Mouse (Mus musculus) embryo, embryonic 9.5 days (tissue): ENCODE data around the gene Wdr18.
"Not testable (repeated sequence)": the region's sequence is repeated elsewhere in the genome, so short reads cannot be mapped to it uniquely, and the experiment has no call there.

ENCODE experiments used
- DNase-seq: peaks from one replicate; pipeline ENCODE4 v3.0.0-alpha.2; 2017; ENCODE audit errors: extremely low spot score

Wdr18 gene

GRCm38 (mm10) chr10:79946752-79947322 is 13.1 kb upstream of the Wdr18 start:
- DNase-seq, result peak; percentile 70

GRCm38 (mm10) chr10:79947502-79947901 is 12.4 kb upstream of the Wdr18 start:
- DNase-seq, result no peak

- no peak for DNase-seq
Measured at GRCm38 (mm10) chr10:79949873-79950272, 10.1 kb upstream of the Wdr18 start.

- DNase-seq, result no peak
Measured at GRCm38 (mm10) chr10:79950661-79951060, 9.3 kb upstream of the Wdr18 start.

GRCm38 (mm10) chr10:79953946-79954345 is 6.0 kb upstream of the Wdr18 start:
- no peak for DNase-seq

GRCm38 (mm10) chr10:79955691-79956090 is 4.3 kb upstream of the Wdr18 start:
- DNase-seq, result no peak

GRCm38 (mm10) chr10:79956643-79957154 is 3.3 kb upstream of the Wdr18 start:
- DNase-seq, result peak; percentile 64

GRCm38 (mm10) chr10:79958140-79958816 is 1.7 kb upstream of the Wdr18 start:
- DNase-seq, result peak; percentile 87

GRCm38 (mm10) chr10:79959412-79959811 is 540 bp upstream of the Wdr18 start:
- DNase-seq, result not testable (repeated sequence)

GRCm38 (mm10) chr10:79960671-79961294 is 831 bp downstream of the Wdr18 start:
- DNase-seq, result no peak

GRCm38 (mm10) chr10:79964727-79965126 is 4.8 kb downstream of the Wdr18 start:
- DNase-seq, result no peak

- DNase-seq, result no peak
Measured at GRCm38 (mm10) chr10:79965325-79965724, 5.4 kb downstream of the Wdr18 start.

- no peak for DNase-seq
Measured at GRCm38 (mm10) chr10:79966886-79967400, 7.0 kb downstream of the Wdr18 start.

GRCm38 (mm10) chr10:79968181-79968580 is 8.2 kb downstream of the Wdr18 start:
- DNase-seq, result no peak

GRCm38 (mm10) chr10:79969124-79969568 is 9.2 kb downstream of the Wdr18 start:
- DNase-seq, result no peak

- DNase-seq, result no peak
Measured at GRCm38 (mm10) chr10:79970415-79971182, 10.6 kb downstream of the Wdr18 start, which contains the start of gene Grin3b. TSS of gene Grin3b (plus strand) at chr10:79970715.

- peak; percentile 40 for DNase-seq
Measured at GRCm38 (mm10) chr10:79971183-79971497, 11.2 kb downstream of the Wdr18 start.

- DNase-seq, result no peak
Measured at GRCm38 (mm10) chr10:79972831-79973230, 12.9 kb downstream of the Wdr18 start.

GRCm38 (mm10) chr10:79974087-79974486 is 14.1 kb downstream of the Wdr18 start:
- no peak for DNase-seq

- DNase-seq, result no peak
Measured at GRCm38 (mm10) chr10:79974668-79975067, 14.7 kb downstream of the Wdr18 start.

GRCm38 (mm10) chr10:79976071-79976721 is 16.2 kb downstream of the Wdr18 start:
- DNase-seq, result no peak
